Mouse (Mus musculus): ENCODE data around the gene 1700016K19Rik. TPM values are rescaled to one million over a fixed set of nuclear protein-coding genes. Genes with fewer than 3 reads are reported as not detected.
"Not testable (repeated sequence)": the region's sequence is repeated elsewhere in the genome, so short reads cannot be mapped to it uniquely, and the experiment has no call there.

1700016K19Rik gene
- polyA plus RNA-seq, 1 experiment from 2014 or later: 2.6 TPM

- peak; percentile 42; the same call in 1 of the 2 replicates for ATAC-seq
- H3K27me3 ChIP-seq (replicated peaks; ENCODE audit: control insufficient read depth, insufficient read depth, low read length): no peaks in the 10 kb centered on the region
- H3K4me2 ChIP-seq (ENCODE audit: low read depth, low read length): no peak overlapping the region
- no peak overlapping the region for H3K9ac ChIP-seq (ENCODE audit: low read depth, low read length)
- H3K9me3 ChIP-seq (ENCODE audit: control insufficient read depth, low read length): no peaks in the 10 kb centered on the region
- peaks cover 10% of the 10 kb centered on the region; the same call in 1 of the 2 replicates for H3K4me1 ChIP-seq (ENCODE audit: control insufficient read depth, insufficient read depth, low read length)
- H3K4me3 ChIP-seq (ENCODE audit: low read length): no peak overlapping the region
- H3K36me3 ChIP-seq (ENCODE audit: control insufficient read depth, insufficient read depth, low read length): no peaks in the 10 kb centered on the region
- 44% methylated on average over 3 of the region's 3 CpGs for WGBS
- H3K27ac ChIP-seq (ENCODE audit: low read length): no peak overlapping the region
These were observed 1.6 kb downstream of the 1700016K19Rik start for GRCm38 (mm10) chr11:76001237-76001878.

GRCm38 (mm10) chr11:76004276-76004675, 4.6 kb downstream of the 1700016K19Rik start:
- ATAC-seq; H3K36me3 ChIP-seq (ENCODE audit: control insufficient read depth, insufficient read depth, low read length); H3K9me3 ChIP-seq (ENCODE audit: control insufficient read depth, low read length); H3K9ac ChIP-seq (ENCODE audit: low read depth, low read length); H3K4me1 ChIP-seq (ENCODE audit: control insufficient read depth, insufficient read depth, low read length); H3K4me3 ChIP-seq (ENCODE audit: low read length); H3K4me2 ChIP-seq (ENCODE audit: low read depth, low read length); H3K27ac ChIP-seq (ENCODE audit: low read length); H3K27me3 ChIP-seq (replicated peaks; ENCODE audit: control insufficient read depth, insufficient read depth, low read length): not testable (repeated sequence)
- 94% methylated on average over 7 of the region's 7 CpGs for WGBS

- Histone ChIP-seq H3K4me1 (ENCODE audit: control insufficient read depth, insufficient read depth, low read length) (peaks cover 5% of the 10 kb centered on the region; the same call in 1 of the 2 replicates), H3K27me3 (replicated peaks; ENCODE audit: control insufficient read depth, insufficient read depth, low read length) (no peaks in the 10 kb centered on the region), H3K9ac (ENCODE audit: low read depth, low read length) (no peak overlapping the region), H3K4me2 (ENCODE audit: low read depth, low read length) (no peak overlapping the region), H3K9me3 (ENCODE audit: control insufficient read depth, low read length) (no peaks in the 10 kb centered on the region), H3K4me3 (ENCODE audit: low read length) (no peak overlapping the region), H3K36me3 (ENCODE audit: control insufficient read depth, insufficient read depth, low read length) (no peaks in the 10 kb centered on the region), H3K27ac (ENCODE audit: low read length) (no peak overlapping the region)
- 78% methylated on average over 2 of the region's 2 CpGs for WGBS
- ATAC-seq: no peak
These were observed 8.4 kb downstream of the 1700016K19Rik start for GRCm38 (mm10) chr11:76008162-76008561.

GRCm38 (mm10) chr11:76009101-76009500, 9.4 kb downstream of the 1700016K19Rik start:
- H3K9me3 ChIP-seq (ENCODE audit: control insufficient read depth, low read length): no peaks in the 10 kb centered on the region
- 74% methylated on average over 6 of the region's 6 CpGs for WGBS
- ATAC-seq: no peak
- H3K4me2 ChIP-seq (ENCODE audit: low read depth, low read length): no peak overlapping the region
- H3K27me3 ChIP-seq (replicated peaks; ENCODE audit: control insufficient read depth, insufficient read depth, low read length): no peaks in the 10 kb centered on the region
- 0 out of 2 replicates have a peak overlapping the region, but pooled peaks have one; percentile 3 for H3K27ac ChIP-seq (ENCODE audit: low read length)
- no peak overlapping the region for H3K4me3 ChIP-seq (ENCODE audit: low read length)
- H3K36me3 ChIP-seq (ENCODE audit: control insufficient read depth, insufficient read depth, low read length): no peaks in the 10 kb centered on the region
- H3K9ac ChIP-seq (ENCODE audit: low read depth, low read length): no peak overlapping the region
- peaks cover 5% of the 10 kb centered on the region; the same call in 1 of the 2 replicates for H3K4me1 ChIP-seq (ENCODE audit: control insufficient read depth, insufficient read depth, low read length)

- Histone ChIP-seq H3K4me2 (ENCODE audit: low read depth, low read length) (no peak overlapping the region), H3K36me3 (ENCODE audit: control insufficient read depth, insufficient read depth, low read length) (no peaks in the 10 kb centered on the region), H3K9me3 (ENCODE audit: control insufficient read depth, low read length) (no peaks in the 10 kb centered on the region), H3K4me3 (ENCODE audit: low read length) (no peak overlapping the region), H3K27me3 (replicated peaks; ENCODE audit: control insufficient read depth, insufficient read depth, low read length) (no peaks in the 10 kb centered on the region), H3K4me1 (ENCODE audit: control insufficient read depth, insufficient read depth, low read length) (peaks cover 13% of the 10 kb centered on the region), H3K9ac (ENCODE audit: low read depth, low read length) (no peak overlapping the region), H3K27ac (ENCODE audit: low read length) (peak overlapping the region; percentile 93)
- ATAC-seq: peak; percentile 88
- 56% methylated on average over 9 of the region's 9 CpGs for WGBS
These were observed 11.3 kb downstream of the 1700016K19Rik start for GRCm38 (mm10) chr11:76010838-76011624.

GRCm38 (mm10) chr11:76015251-76015650, 15.5 kb downstream of the 1700016K19Rik start:
- WGBS: 85% methylated on average over 6 of the region's 6 CpGs
- Histone ChIP-seq H3K36me3 (ENCODE audit: control insufficient read depth, insufficient read depth, low read length) (no peaks in the 10 kb centered on the region), H3K4me3 (ENCODE audit: low read length) (no peak overlapping the region), H3K27ac (ENCODE audit: low read length) (no peak overlapping the region), H3K4me2 (ENCODE audit: low read depth, low read length) (no peak overlapping the region), H3K9ac (ENCODE audit: low read depth, low read length) (no peak overlapping the region), H3K9me3 (ENCODE audit: control insufficient read depth, low read length) (no peaks in the 10 kb centered on the region), H3K4me1 (ENCODE audit: control insufficient read depth, insufficient read depth, low read length) (peaks cover 13% of the 10 kb centered on the region), H3K27me3 (replicated peaks; ENCODE audit: control insufficient read depth, insufficient read depth, low read length) (no peaks in the 10 kb centered on the region)
- ATAC-seq: no peak

GRCm38 (mm10) chr11:76015814-76016213, 16.1 kb downstream of the 1700016K19Rik start:
- WGBS: 76% methylated on average over 4 of the region's 4 CpGs
- Histone ChIP-seq H3K9me3 (ENCODE audit: control insufficient read depth, low read length) (no peaks in the 10 kb centered on the region), H3K4me1 (ENCODE audit: control insufficient read depth, insufficient read depth, low read length) (peaks cover 13% of the 10 kb centered on the region), H3K27me3 (replicated peaks; ENCODE audit: control insufficient read depth, insufficient read depth, low read length) (no peaks in the 10 kb centered on the region), H3K36me3 (ENCODE audit: control insufficient read depth, insufficient read depth, low read length) (no peaks in the 10 kb centered on the region), H3K4me2 (ENCODE audit: low read depth, low read length) (no peak overlapping the region), H3K9ac (ENCODE audit: low read depth, low read length) (no peak overlapping the region), H3K27ac (ENCODE audit: low read length) (no peak overlapping the region), H3K4me3 (ENCODE audit: low read length) (no peak overlapping the region)
- no peak for ATAC-seq

- Histone ChIP-seq H3K27ac (ENCODE audit: low read length) (no peak overlapping the region), H3K27me3 (replicated peaks; ENCODE audit: control insufficient read depth, insufficient read depth, low read length) (no peaks in the 10 kb centered on the region), H3K9me3 (ENCODE audit: control insufficient read depth, low read length) (no peaks in the 10 kb centered on the region), H3K4me2 (ENCODE audit: low read depth, low read length) (no peak overlapping the region), H3K4me3 (ENCODE audit: low read length) (no peak overlapping the region), H3K36me3 (ENCODE audit: control insufficient read depth, insufficient read depth, low read length) (0 out of 2 replicates have a peak, but pooled peaks cover 3% of the 10 kb centered on the region), H3K9ac (ENCODE audit: low read depth, low read length) (no peak overlapping the region), H3K4me1 (ENCODE audit: control insufficient read depth, insufficient read depth, low read length) (peaks cover 4% of the 10 kb centered on the region)
- no peak for ATAC-seq
- 82% methylated on average over 4 of the region's 4 CpGs for WGBS
These were observed 20.2 kb downstream of the 1700016K19Rik start for GRCm38 (mm10) chr11:76019879-76020278.

GRCm38 (mm10) chr11:76020916-76021315, 21.2 kb downstream of the 1700016K19Rik start:
- Histone ChIP-seq H3K9ac (ENCODE audit: low read depth, low read length) (no peak overlapping the region), H3K4me3 (ENCODE audit: low read length) (no peak overlapping the region), H3K9me3 (ENCODE audit: control insufficient read depth, low read length) (no peaks in the 10 kb centered on the region), H3K36me3 (ENCODE audit: control insufficient read depth, insufficient read depth, low read length) (0 out of 2 replicates have a peak, but pooled peaks cover 3% of the 10 kb centered on the region), H3K27ac (ENCODE audit: low read length) (no peak overlapping the region), H3K27me3 (replicated peaks; ENCODE audit: control insufficient read depth, insufficient read depth, low read length) (no peaks in the 10 kb centered on the region), H3K4me1 (ENCODE audit: control insufficient read depth, insufficient read depth, low read length) (peaks cover 11% of the 10 kb centered on the region), H3K4me2 (ENCODE audit: low read depth, low read length) (no peak overlapping the region)
- WGBS: 51% methylated on average over 9 of the region's 9 CpGs
- ATAC-seq: no peak
